Mouse (Mus musculus): ENCODE data around the gene Lmtk2. TPM values are rescaled to one million over a fixed set of nuclear protein-coding genes. Genes with fewer than 3 reads are reported as not detected.

The Lmtk2 gene
- polyA plus RNA-seq, 1 experiment from 2014 or later, result 3.8 TPM

GRCm38 (mm10) chr5:144084271-144084670 lies 16.0 kb upstream of the Lmtk2 start:
- no peak overlapping the region for H3K4me2 ChIP-seq (replicated peaks; ENCODE audit: low read depth)
- 55% methylated on average over 4 of the region's 4 CpGs for WGBS

DNA sequence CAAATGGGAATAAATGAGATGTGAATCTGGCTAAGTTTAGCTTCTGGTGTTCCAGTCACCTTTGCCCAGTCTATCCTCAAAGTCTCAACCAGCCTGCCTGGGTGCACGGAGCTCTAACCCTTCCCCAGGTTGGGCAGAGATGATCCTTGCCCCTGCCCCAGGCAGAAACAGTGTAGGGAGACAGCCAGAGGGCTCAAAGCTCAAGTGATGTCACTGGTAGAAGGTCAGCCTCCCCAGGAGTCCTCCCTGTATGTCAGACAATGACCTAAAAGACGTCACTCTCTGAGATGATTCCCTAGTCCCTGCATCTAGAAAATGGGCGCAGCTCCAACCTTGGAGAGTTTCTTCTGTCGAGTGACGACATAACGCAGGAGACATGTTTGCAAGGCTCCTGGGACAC lies 14.5 kb upstream of the Lmtk2 start:
- Histone ChIP-seq H3K9me3 (ENCODE audit: control insufficient read depth, low read length) (no peaks in the 10 kb centered on the region), H3K36me3 (ENCODE audit: control insufficient read depth, insufficient read depth, low read length) (no peaks in the 10 kb centered on the region), H3K4me1 (replicated peaks; ENCODE audit: control insufficient read depth, insufficient read depth) (no peaks in the 10 kb centered on the region), H3K4me2 (replicated peaks; ENCODE audit: low read depth) (no peak overlapping the region), H3K27me3 (ENCODE audit: control insufficient read depth, insufficient read depth, low read length) (no peaks in the 10 kb centered on the region), H3K9ac (ENCODE audit: low read length) (no peak overlapping the region), H3K27ac (replicated peaks) (peak overlapping the region; percentile 65), H3K4me3 (ENCODE audit: low read depth, low read length) (no peak overlapping the region)
- DNase-seq (ENCODE audit: low spot score), result no peak
- WGBS, result 77% methylated on average over 6 of the region's 6 CpGs
- no peak for ATAC-seq (ENCODE audit: low FRiP score, low TSS enrichment)
- no peak for TF ChIP-seq CTCF (IDR thresholded peaks at IDR 0.05; ENCODE audit: low read depth)
- TF ChIP-seq EP300 (optimal IDR thresholded peaks at IDR 0.05), result no peak

More at GRCm38 (mm10) chr5:144084271-144084670, 16.0 kb upstream of the Lmtk2 start:
- ATAC-seq (ENCODE audit: low FRiP score, low TSS enrichment), result peak; percentile 36; the same call in 1 of the 2 replicates
- Histone ChIP-seq H3K4me1 (replicated peaks; ENCODE audit: control insufficient read depth, insufficient read depth) (no peaks in the 10 kb centered on the region), H3K27me3 (ENCODE audit: control insufficient read depth, insufficient read depth, low read length) (no peaks in the 10 kb centered on the region), H3K36me3 (ENCODE audit: control insufficient read depth, insufficient read depth, low read length) (no peaks in the 10 kb centered on the region), H3K27ac (replicated peaks) (no peak overlapping the region), H3K9me3 (ENCODE audit: control insufficient read depth, low read length) (no peaks in the 10 kb centered on the region), H3K4me3 (ENCODE audit: low read depth, low read length) (no peak overlapping the region), H3K9ac (ENCODE audit: low read length) (no peak overlapping the region)
- TF ChIP-seq EP300 (optimal IDR thresholded peaks at IDR 0.05) (no peak), CTCF (IDR thresholded peaks at IDR 0.05; ENCODE audit: low read depth) (no peak)
- DNase-seq (ENCODE audit: low spot score), result no peak

- Histone ChIP-seq H3K4me3 (ENCODE audit: low read depth, low read length) (no peak overlapping the region), H3K9me3 (ENCODE audit: control insufficient read depth, low read length) (no peaks in the 10 kb centered on the region), H3K27ac (replicated peaks) (peak overlapping the region; percentile 63), H3K36me3 (ENCODE audit: control insufficient read depth, insufficient read depth, low read length) (no peaks in the 10 kb centered on the region), H3K4me1 (replicated peaks; ENCODE audit: control insufficient read depth, insufficient read depth) (no peaks in the 10 kb centered on the region), H3K9ac (ENCODE audit: low read length) (no peak overlapping the region), H3K27me3 (ENCODE audit: control insufficient read depth, insufficient read depth, low read length) (no peaks in the 10 kb centered on the region), H3K4me2 (replicated peaks; ENCODE audit: low read depth) (no peak overlapping the region)
- DNase-seq (ENCODE audit: low spot score), result peak; percentile 64
- WGBS, result 22% methylated on average over 2 of the region's 2 CpGs
- peak; percentile 93 for ATAC-seq (ENCODE audit: low FRiP score, low TSS enrichment)
- TF ChIP-seq EP300 (optimal IDR thresholded peaks at IDR 0.05) (peak; percentile 70), CTCF (IDR thresholded peaks at IDR 0.05; ENCODE audit: low read depth) (no peak)
Measured at GRCm38 (mm10) chr5:144086494-144086893, 13.7 kb upstream of the Lmtk2 start.

DNA sequence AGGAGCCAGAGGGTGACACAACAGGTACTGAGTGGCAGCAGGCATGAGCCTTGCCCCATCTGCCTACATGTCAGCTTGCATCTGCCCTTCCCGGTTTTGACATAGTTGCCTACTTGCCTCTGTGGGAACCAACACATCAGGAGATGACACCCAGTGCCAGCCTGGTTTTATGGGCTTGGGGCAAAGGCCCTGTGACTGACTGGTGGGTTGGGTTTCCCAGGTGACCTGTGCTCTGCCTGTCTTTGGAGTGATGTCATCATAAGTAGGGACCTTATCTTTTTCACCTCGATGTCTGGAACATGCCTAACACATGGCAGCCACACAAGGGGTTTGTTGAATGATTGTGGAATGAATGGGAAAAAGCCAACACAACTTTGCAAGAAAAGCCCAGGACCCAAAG lies 11.9 kb upstream of the Lmtk2 start:
- no peaks in the 10 kb centered on the region for H3K4me1 ChIP-seq (replicated peaks; ENCODE audit: control insufficient read depth, insufficient read depth)
- no peak for ATAC-seq (ENCODE audit: low FRiP score, low TSS enrichment)
- no peak overlapping the region for H3K9ac ChIP-seq (ENCODE audit: low read length)
- DNase-seq (ENCODE audit: low spot score), result no peak
- no peak for TF ChIP-seq EP300 (optimal IDR thresholded peaks at IDR 0.05)
- no peak for TF ChIP-seq CTCF (IDR thresholded peaks at IDR 0.05; ENCODE audit: low read depth)
- H3K9me3 ChIP-seq (ENCODE audit: control insufficient read depth, low read length), result no peaks in the 10 kb centered on the region
- 63% methylated on average over 2 of the region's 2 CpGs for WGBS
- H3K4me3 ChIP-seq (ENCODE audit: low read depth, low read length), result no peak overlapping the region
- no peaks in the 10 kb centered on the region for H3K27me3 ChIP-seq (ENCODE audit: control insufficient read depth, insufficient read depth, low read length)
- H3K36me3 ChIP-seq (ENCODE audit: control insufficient read depth, insufficient read depth, low read length), result no peaks in the 10 kb centered on the region
- H3K27ac ChIP-seq (replicated peaks), result no peak overlapping the region
- H3K4me2 ChIP-seq (replicated peaks; ENCODE audit: low read depth), result no peak overlapping the region

DNA sequence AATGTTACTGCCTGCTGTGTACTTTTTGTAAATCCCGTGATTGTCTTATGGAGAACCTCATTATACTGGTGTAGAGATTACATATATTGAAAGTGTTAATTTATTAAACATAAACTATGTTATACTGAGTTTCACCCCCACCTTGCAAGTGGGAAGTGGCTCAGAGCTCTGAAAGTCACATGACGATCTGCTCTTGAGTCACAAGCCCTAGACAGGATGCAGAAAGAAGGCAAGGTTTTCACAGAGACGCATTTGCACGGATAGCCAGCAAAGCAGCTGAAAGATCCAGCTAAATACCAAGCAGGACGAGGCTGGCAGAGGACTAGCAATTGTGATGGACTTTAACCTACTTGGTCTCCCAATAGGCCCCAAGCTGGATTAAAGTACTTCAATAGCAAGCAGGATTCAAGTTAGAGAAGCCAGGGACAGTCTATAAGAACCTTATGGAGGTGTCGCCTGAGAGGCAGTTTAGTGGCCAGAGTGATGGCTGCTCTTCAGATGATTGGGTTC lies 4.7 kb upstream of the Lmtk2 start:
- DNase-seq (ENCODE audit: low spot score), result no peak
- WGBS, result 64% methylated on average over 6 of the region's 6 CpGs
- no peaks in the 10 kb centered on the region for H3K27me3 ChIP-seq (ENCODE audit: control insufficient read depth, insufficient read depth, low read length)

DNA sequence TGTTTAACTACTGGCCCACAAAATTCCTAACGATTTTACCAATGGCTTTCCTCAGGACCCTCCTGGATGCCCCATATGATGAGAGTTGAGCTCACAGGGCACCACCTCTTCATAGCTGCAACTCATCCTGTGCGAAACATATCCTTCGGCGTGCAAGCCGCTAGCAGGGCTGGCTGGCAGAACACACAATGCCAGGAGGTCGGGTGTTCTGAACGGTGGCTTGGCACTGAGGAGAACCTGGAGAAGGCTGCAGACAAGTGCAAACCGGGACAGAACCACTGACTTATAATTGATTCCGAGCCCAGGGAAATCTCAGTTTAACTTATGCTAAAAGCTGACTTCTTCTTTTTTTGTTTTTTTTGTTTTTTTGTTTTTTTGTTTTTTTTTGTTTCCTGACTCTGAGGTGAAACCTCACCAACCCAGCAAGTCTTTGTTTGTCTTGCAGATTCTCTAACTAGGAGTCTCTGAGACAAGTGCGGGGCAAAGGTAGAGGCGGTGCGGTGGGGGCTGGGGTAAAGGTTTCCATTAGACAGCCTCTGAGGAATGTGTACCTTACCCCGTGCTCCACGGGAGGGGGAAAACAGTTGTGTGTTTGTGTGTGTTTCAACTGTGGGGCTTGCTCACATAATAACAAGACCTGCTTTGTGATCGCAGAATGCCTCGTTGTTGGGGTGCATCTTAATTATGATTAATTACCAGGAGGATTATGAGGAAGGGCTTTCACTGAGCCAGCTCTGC lies 2.2 kb upstream of the Lmtk2 start:
- no peak overlapping the region for H3K27ac ChIP-seq (replicated peaks)
- H3K9me3 ChIP-seq (ENCODE audit: control insufficient read depth, low read length), result no peaks in the 10 kb centered on the region
- 45% methylated on average over 16 of the region's 16 CpGs for WGBS
- peak; percentile 54 for DNase-seq (ENCODE audit: low spot score)
- no peaks in the 10 kb centered on the region for H3K36me3 ChIP-seq (ENCODE audit: control insufficient read depth, insufficient read depth, low read length)
- ATAC-seq (ENCODE audit: low FRiP score, low TSS enrichment), result peak; percentile 54
- H3K27me3 ChIP-seq (ENCODE audit: control insufficient read depth, insufficient read depth, low read length), result no peaks in the 10 kb centered on the region
- no peak overlapping the region for H3K4me3 ChIP-seq (ENCODE audit: low read depth, low read length)
- H3K4me1 ChIP-seq (replicated peaks; ENCODE audit: control insufficient read depth, insufficient read depth), result no peaks in the 10 kb centered on the region
- no peak for TF ChIP-seq CTCF (IDR thresholded peaks at IDR 0.05; ENCODE audit: low read depth)
- no peak for TF ChIP-seq EP300 (optimal IDR thresholded peaks at IDR 0.05)
- H3K9ac ChIP-seq (ENCODE audit: low read length), result no peak overlapping the region
- no peak overlapping the region for H3K4me2 ChIP-seq (replicated peaks; ENCODE audit: low read depth)

More for the DNA sequence above, 4.7 kb upstream of the Lmtk2 start:
- ATAC-seq (ENCODE audit: low FRiP score, low TSS enrichment), result no peak
- H3K9me3 ChIP-seq (ENCODE audit: control insufficient read depth, low read length), result no peaks in the 10 kb centered on the region
- no peaks in the 10 kb centered on the region for H3K36me3 ChIP-seq (ENCODE audit: control insufficient read depth, insufficient read depth, low read length)
- H3K4me3 ChIP-seq (ENCODE audit: low read depth, low read length), result no peak overlapping the region
- no peak overlapping the region for H3K4me2 ChIP-seq (replicated peaks; ENCODE audit: low read depth)
- H3K4me1 ChIP-seq (replicated peaks; ENCODE audit: control insufficient read depth, insufficient read depth), result no peaks in the 10 kb centered on the region
- H3K9ac ChIP-seq (ENCODE audit: low read length), result no peak overlapping the region
- H3K27ac ChIP-seq (replicated peaks), result no peak overlapping the region
- TF ChIP-seq EP300 (optimal IDR thresholded peaks at IDR 0.05), result no peak
- TF ChIP-seq CTCF (IDR thresholded peaks at IDR 0.05; ENCODE audit: low read depth), result no peak
